22 mouse cellular contexts compared by ENCODE assay signal in the genomic region with DNA sequence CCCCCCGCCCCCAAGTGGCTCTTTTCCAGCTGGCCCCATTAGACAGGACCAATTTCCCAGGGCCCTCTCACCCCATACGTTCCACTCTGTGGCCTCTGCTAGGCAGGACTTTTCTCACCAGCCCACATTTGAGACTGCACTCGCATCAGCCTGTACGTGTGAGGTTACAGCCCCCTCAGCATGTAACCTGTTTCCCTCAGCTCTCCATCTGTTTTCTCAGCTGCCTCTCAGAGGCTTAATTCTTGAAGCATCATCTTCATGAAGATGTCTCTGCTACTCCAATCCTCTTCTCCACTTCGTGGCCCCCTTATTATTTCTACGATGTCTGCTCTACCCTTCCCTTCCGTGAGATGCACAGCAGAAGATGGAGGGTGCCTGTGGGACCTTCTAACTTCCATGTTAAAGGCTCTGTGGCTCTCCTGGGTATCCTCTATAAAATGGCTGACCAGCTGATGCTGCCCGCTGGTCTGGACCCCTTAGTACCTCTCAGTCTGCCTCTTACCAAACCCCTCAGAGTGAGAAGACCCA. TPM values are rescaled to one million over a fixed set of nuclear protein-coding genes. Genes with fewer than 3 reads are reported as not detected.
A peak's percentile ranks its signal among the peaks of the same experiment; 100 is the strongest.
DNase-seq lines count a peak whose midpoint lies in the region; ATAC-seq and TF ChIP-seq lines count a peak whose summit lies in the region.
"Had no signal": no experiment of that assay in that cellular context is flagged by ENCODE, and none has a peak within 500 bp of the region (broad histone marks: within the 10 kb centered on the region; RNA-seq: fewer than 3 reads in every experiment).

No protein-coding gene starts in this region.

- H3K9ac ChIP-seq in neural tube, embryonic 15.5 days (replicated peaks): no peak overlapping the region
- H3K9ac ChIP-seq: embryonic facial prominence, embryonic 15.5 days; forebrain, embryonic 12.5 days; limb, embryonic 12.5 days; midbrain, embryonic 12.5 days had no signal

- no peak for TF ChIP-seq POLR2A in kidney, adult 2 months (IDR thresholded peaks at IDR 0.05; ENCODE audit: low read depth, low read length)
- TF ChIP-seq POLR2A in brain, embryonic 14.5 days (IDR thresholded peaks at IDR 0.05; ENCODE audit: borderline replicate concordance, extremely low read depth, insufficient read depth, insufficient read length, poor library complexity, severe bottlenecking): no peak
- TF ChIP-seq POLR2A in small intestine, adult 2 months (IDR thresholded peaks at IDR 0.05; ENCODE audit: low read depth, low read length): no peak

- no peak for ATAC-seq in neural tube, embryonic 15.5 days (ENCODE audit: low FRiP score)
- no peak for ATAC-seq in megakaryocyte-erythroid progenitor cell, adult 5-6 weeks (replicated peaks; ENCODE audit: low FRiP score, low TSS enrichment, poor library complexity, severe bottlenecking)
- ATAC-seq: hindbrain, embryonic 16.5 days had no signal

- peak overlapping the region; percentile 30 for H3K4me3 ChIP-seq in kidney, adult 2 months (ENCODE audit: insufficient read depth, low read depth, low read length)
- no peak overlapping the region for H3K4me3 ChIP-seq in neural tube, embryonic 15.5 days (replicated peaks)
- H3K4me3 ChIP-seq in small intestine, adult 2 months (ENCODE audit: low read depth, low read length): peak overlapping the region; percentile 51
- H3K4me3 ChIP-seq: embryonic facial prominence, embryonic 15.5 days; forebrain, embryonic 12.5 days; limb, embryonic 12.5 days; midbrain, embryonic 12.5 days had no signal

- no peaks in the 10 kb centered on the region for H3K36me3 ChIP-seq in kidney, adult 2 months (ENCODE audit: control insufficient read depth, insufficient read depth, low read length)
- H3K36me3 ChIP-seq in neural tube, embryonic 15.5 days: no peaks in the 10 kb centered on the region
- no peaks in the 10 kb centered on the region for H3K36me3 ChIP-seq in small intestine, adult 2 months (ENCODE audit: control insufficient read depth, insufficient read depth, low read length)
- H3K36me3 ChIP-seq: embryonic facial prominence, embryonic 15.5 days; forebrain, embryonic 12.5 days; limb, embryonic 12.5 days; midbrain, embryonic 12.5 days had no signal

- no peaks in the 10 kb centered on the region for H3K9me3 ChIP-seq in neural tube, embryonic 15.5 days (replicated peaks)
- H3K9me3 ChIP-seq: embryonic facial prominence, embryonic 15.5 days; forebrain, embryonic 12.5 days; limb, embryonic 12.5 days; midbrain, embryonic 12.5 days had no signal

- WGBS in kidney, adult 2 months: 37% methylated on average over 8 of the region's 8 CpGs
- 54% methylated on average over 8 of the region's 8 CpGs for WGBS in neural tube, embryonic 15.5 days
- WGBS in small intestine, adult 2 months: 30% methylated on average over 8 of the region's 8 CpGs

- H3K27me3 ChIP-seq in kidney, adult 2 months (replicated peaks; ENCODE audit: control insufficient read depth, insufficient read depth, low read length): no peaks in the 10 kb centered on the region
- 0 out of 2 replicates have a peak, but pooled peaks cover 2% of the 10 kb centered on the region for H3K27me3 ChIP-seq in neural tube, embryonic 15.5 days (replicated peaks)
- no peaks in the 10 kb centered on the region for H3K27me3 ChIP-seq in small intestine, adult 2 months (ENCODE audit: control insufficient read depth, insufficient read depth, low read length)
- H3K27me3 ChIP-seq: embryonic facial prominence, embryonic 15.5 days; limb, embryonic 12.5 days; midbrain, embryonic 12.5 days had no signal

- H3K4me2 ChIP-seq in neural tube, embryonic 15.5 days: peak overlapping the region; percentile 29; the same call in 1 of the 2 replicates
- H3K4me2 ChIP-seq: embryonic facial prominence, embryonic 15.5 days; forebrain, embryonic 12.5 days; limb, embryonic 12.5 days; midbrain, embryonic 12.5 days had no signal

- peaks cover 10% of the 10 kb centered on the region; the same call in 1 of the 2 replicates for H3K4me1 ChIP-seq in kidney, adult 2 months (ENCODE audit: control insufficient read depth, insufficient read depth, low read length)
- peaks cover 10% of the 10 kb centered on the region for H3K4me1 ChIP-seq in neural tube, embryonic 15.5 days
- peaks cover 24% of the 10 kb centered on the region; the same call in 1 of the 2 replicates for H3K4me1 ChIP-seq in small intestine, adult 2 months (ENCODE audit: control insufficient read depth, insufficient read depth, insufficient read length, low read length)
- H3K4me1 ChIP-seq: midbrain, embryonic 12.5 days had no signal

- peak overlapping the region; percentile 27 for H3K27ac ChIP-seq in kidney, adult 2 months (ENCODE audit: insufficient read depth, low read depth, low read length)
- no peak overlapping the region for H3K27ac ChIP-seq in neural tube, embryonic 15.5 days (replicated peaks)
- peak overlapping the region; percentile 90 for H3K27ac ChIP-seq in small intestine, adult 2 months (ENCODE audit: insufficient read depth, low read depth, low read length)
- H3K27ac ChIP-seq: embryonic facial prominence, embryonic 15.5 days; forebrain, embryonic 12.5 days; limb, embryonic 12.5 days; midbrain, embryonic 12.5 days had no signal

- no peak for DNase-seq in kidney, adult 2 months
- no peak for DNase-seq in kidney, postnatal 36 days
- no peak for DNase-seq in neural tube, embryonic 10.5 days (ENCODE audit: extremely low spot score, low spot score)
- DNase-seq in brain, embryonic 14.5 days (ENCODE audit: low read depth): peak; percentile 30
- DNase-seq: adrenal gland, postnatal 36 days; cerebellum, adult 18-20 months; heart, postnatal 10 days; lung, adult 18-20 months; lung, postnatal 36 days; thymus, adult 18-20 months had no signal

- TF ChIP-seq CTCF in kidney, adult 2 months (conservative IDR thresholded peaks at IDR 0.05; ENCODE audit: insufficient read depth, insufficient read length, low read depth, low read length): no peak
- TF ChIP-seq CTCF in brain, embryonic 14.5 days (IDR thresholded peaks at IDR 0.05; ENCODE audit: borderline replicate concordance, extremely low read depth, insufficient read depth, insufficient read length): no peak
- TF ChIP-seq CTCF in small intestine, adult 2 months (IDR thresholded peaks at IDR 0.05; ENCODE audit: extremely low read depth, insufficient read length, insufficient replicate concordance, low read depth, low read length): no peak

RNA-seq across cellular contexts. Expression of a gene that starts 1.8 kb away (rescaled TPM):
- 13.1 and 16.5 TPM in 2 replicates for polyA plus RNA-seq in kidney, adult 2 months (2012; rRNA removed)
- polyA plus RNA-seq in neural tube, embryonic 15.5 days (2015; fragmentation: Nextera tagmentation; extraction: Ambion mirVana): 1.0 and 3.7 TPM in 2 replicates
- polyA plus RNA-seq in brain, embryonic 14.5 days (2012; rRNA removed): 0.25 and 0.53 TPM in 2 replicates
- polyA plus RNA-seq in small intestine, adult 2 months (2012; rRNA removed): 9.3 and 9.5 TPM in 2 replicates
- total RNA-seq in megakaryocyte-erythroid progenitor cell, adult 5-6 weeks (2014; fragmentation: Nextera tagmentation): 0.89 and 26.4 TPM in 2 replicates
- total RNA-seq in megakaryocyte-erythroid progenitor cell, adult 5-6 weeks (2017): 0.65 and 0.75 TPM in 2 replicates

RNA-seq across cellular contexts. Expression of a gene that starts 36.5 kb away (rescaled TPM):
- 0.08 TPM in 1 of 2 replicates, not detected in the other for polyA plus RNA-seq in kidney, adult 2 months (2012; rRNA removed)
- 0.23 and 0.38 TPM in 2 replicates for polyA plus RNA-seq in neural tube, embryonic 15.5 days (2015; fragmentation: Nextera tagmentation; extraction: Ambion mirVana)
- polyA plus RNA-seq in brain, embryonic 14.5 days (2012; rRNA removed): 0.04 TPM in 1 of 2 replicates, not detected in the other
- polyA plus RNA-seq in small intestine, adult 2 months (2012; rRNA removed): not detected in 2 replicates
- total RNA-seq in megakaryocyte-erythroid progenitor cell, adult 5-6 weeks (2014; fragmentation: Nextera tagmentation): 3.4 and 40.7 TPM in 2 replicates
- 10.3 and 10.6 TPM in 2 replicates for total RNA-seq in megakaryocyte-erythroid progenitor cell, adult 5-6 weeks (2017)
- total RNA-seq: adrenal gland, postnatal 36 days; gastrocnemius, adult 18-20 months; heart, adult 8-10 months; layer of hippocampus, adult 18-20 months; left cerebral cortex, adult 18-20 months had no signal
- polyA plus RNA-seq: forebrain, embryonic 12.5 days; limb, embryonic 12.5 days had no signal
